Mouse (Mus musculus) kidney, adult 2 months (tissue): Measurements from ENCODE around the gene Rtl4. TPM values are rescaled to one million over a fixed set of nuclear protein-coding genes. Genes with fewer than 3 reads are reported as not detected.
A peak's percentile ranks its signal among the peaks of the same experiment; 100 is the strongest.

Experiments used
- DNase-seq: peaks from one replicate; pipeline ENCODE4 v3.0.0; 2021
- H3K27ac ChIP-seq: fragments of 200-500 bp; 2 replicates; pipeline ENCODE4 v1.5.1; 2012; ENCODE audit warnings: low read depth, low read length, control low read depth, inconsistent platforms; ENCODE audit not compliant: insufficient read depth
- H3K27me3 ChIP-seq: fragments of 200-500 bp; replicated peaks from 2 replicates; pipeline ENCODE4 v1.6.1; 2012; ENCODE audit warnings: mild to moderate bottlenecking, moderate library complexity, low read length, inconsistent platforms; ENCODE audit not compliant: control insufficient read depth, insufficient read depth
- H3K36me3 ChIP-seq: fragments of 200-500 bp; 2 replicates; pipeline ENCODE4 v1.6.1; 2012; ENCODE audit warnings: mild to moderate bottlenecking, moderate library complexity, low read length, inconsistent platforms; ENCODE audit not compliant: control insufficient read depth, insufficient read depth
- H3K4me1 ChIP-seq: fragments of 200-500 bp; 2 replicates; pipeline ENCODE4 v1.6.1; 2011; ENCODE audit warnings: low read length; ENCODE audit not compliant: control insufficient read depth, insufficient read depth
- H3K4me3 ChIP-seq: fragments of 200-500 bp; 2 replicates; pipeline ENCODE4 v1.5.1; 2011; ENCODE audit warnings: mild to moderate bottlenecking, low read depth, low read length, control low read depth; ENCODE audit not compliant: insufficient read depth
- CTCF ChIP-seq: fragments of 200-500 bp; conservative IDR thresholded peaks from 2 replicates; pipeline ENCODE4 v1.5.1; 2011; ENCODE audit warnings: low read depth, mild to moderate bottlenecking, control low read depth, low read length, moderate library complexity, mixed read lengths; ENCODE audit not compliant: insufficient read depth, insufficient read length
- POLR2A ChIP-seq: fragments of 200-500 bp; IDR thresholded peaks from one replicate; pipeline ENCODE4 v1.6.1; 2011; ENCODE audit warnings: low read depth, low read length, control low read depth
- WGBS: fragments of 180-500 bp; shearing (Covaris S2); methylation state at CpG from one replicate; pipeline ENCODE4 v1.1.7; 2018; 5-methylcytosine and 5-hydroxymethylcytosine counted together
- polyA plus RNA-seq: library from polyadenylated mRNA; depleted of rRNA; stranded (reverse); fragments of >200 nt; gene quantifications from 2 replicates; pipeline ENCODE4 v1.2.3, GENCODE M21; 2012; rRNA removed

The Rtl4 gene
- polyA plus RNA-seq, result 0.14 and 0.17 TPM in 2 replicates

DNA sequence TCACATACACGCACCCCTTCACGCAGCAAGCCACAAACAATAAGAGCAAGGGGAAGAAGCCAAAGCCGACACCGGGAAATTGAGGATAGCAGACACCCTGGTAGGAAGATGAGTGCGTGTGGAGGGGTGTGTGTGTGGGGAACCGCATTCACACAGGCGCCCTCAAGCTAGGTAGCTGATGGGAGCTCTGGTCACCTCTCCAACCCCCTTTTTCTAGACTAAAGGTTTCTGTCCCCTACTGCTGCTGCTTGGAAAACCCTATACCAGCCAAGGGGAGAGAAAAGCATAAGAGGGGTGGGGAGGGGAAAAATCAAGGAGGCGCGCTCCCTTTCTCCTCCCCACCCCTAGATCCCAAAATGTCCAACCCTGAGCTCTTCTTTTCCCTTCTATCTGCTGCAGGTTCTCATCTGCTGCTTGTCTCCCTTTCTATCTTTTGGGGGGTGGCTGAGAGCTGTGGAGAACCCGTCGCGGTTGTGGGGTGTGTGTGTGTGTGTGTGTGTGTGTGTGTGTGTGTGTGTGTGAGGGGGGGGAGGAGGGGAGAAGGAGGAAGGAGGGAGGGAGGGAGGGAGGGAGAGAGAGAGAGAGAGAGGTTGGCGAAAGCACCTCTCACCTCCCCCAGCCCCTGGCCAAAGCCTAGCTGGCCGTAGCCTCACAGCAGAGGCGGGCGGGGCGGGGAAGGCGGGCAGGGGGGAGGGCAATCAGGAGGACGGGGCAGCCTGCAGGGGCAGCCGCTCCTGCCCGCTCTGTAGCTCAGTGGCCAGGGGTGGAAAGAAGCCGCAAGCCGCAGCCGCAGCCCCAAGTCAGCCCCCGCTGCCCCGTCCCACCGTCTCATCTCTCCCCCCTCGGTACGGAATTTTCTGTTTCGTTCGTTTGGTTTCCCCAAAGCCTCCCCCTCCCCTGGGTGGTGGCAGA, at the start of gene Rtl4:
TSS of gene Rtl4 (plus strand) at position 701 of the 912 bp plus-strand sequence.
- no peaks in the 10 kb centered on the region; the same call in 1 of the 2 replicates for H3K27me3 ChIP-seq

GRCm38 (mm10) chrX:144644756-144645155, 44.0 kb upstream of the Rtl4 start:
- H3K27me3 ChIP-seq, result no peaks in the 10 kb centered on the region
- no peak for DNase-seq
- no peak overlapping the region for H3K4me3 ChIP-seq
- no peaks in the 10 kb centered on the region for H3K36me3 ChIP-seq
- no peaks in the 10 kb centered on the region for H3K4me1 ChIP-seq
- H3K27ac ChIP-seq, result no peak overlapping the region
- TF ChIP-seq POLR2A (no peak), CTCF (no peak)
- 48% methylated on average over 3 of the region's 3 CpGs for WGBS

More for the DNA sequence above, at the start of gene Rtl4:
- TF ChIP-seq CTCF (no peak), POLR2A (no peak)
- Histone ChIP-seq H3K27ac (no peak within 1 kb of the TSS), H3K36me3 (no peaks in the 10 kb centered on the region), H3K4me1 (no peaks in the 10 kb centered on the region), H3K4me3 (peak within 1 kb of the TSS; percentile 14; the same call in 1 of the 2 replicates)
- WGBS, result 4% methylated on average over 13 of the region's 31 CpGs
- DNase-seq, result no peak

GRCm38 (mm10) chrX:144645394-144645793, 43.3 kb upstream of the Rtl4 start:
- peak; percentile 29 for DNase-seq
- no peak overlapping the region for H3K4me3 ChIP-seq

GRCm38 (mm10) chrX:144652196-144652595, 36.5 kb upstream of the Rtl4 start:
- Histone ChIP-seq H3K27ac (no peak overlapping the region), H3K4me1 (no peaks in the 10 kb centered on the region; the same call in 1 of the 2 replicates), H3K27me3 (no peaks in the 10 kb centered on the region), H3K36me3 (no peaks in the 10 kb centered on the region), H3K4me3 (no peak overlapping the region)
- DNase-seq, result peak; percentile 20
- no peak for TF ChIP-seq CTCF
- 28% methylated on average over 2 of the region's 2 CpGs for WGBS

More at GRCm38 (mm10) chrX:144645394-144645793, 43.3 kb upstream of the Rtl4 start:
- H3K27ac ChIP-seq, result no peak overlapping the region
- no peak for TF ChIP-seq POLR2A
- 0 out of 2 replicates have a peak, but pooled peaks have one; percentile 13 for TF ChIP-seq CTCF
- 25% methylated on average over 1 of the region's 1 CpGs for WGBS
- H3K4me1 ChIP-seq, result no peaks in the 10 kb centered on the region
- no peaks in the 10 kb centered on the region for H3K27me3 ChIP-seq
- H3K36me3 ChIP-seq, result no peaks in the 10 kb centered on the region

GRCm38 (mm10) chrX:144687742-144688141, 965 bp upstream of the Rtl4 start:
- no peaks in the 10 kb centered on the region for H3K4me1 ChIP-seq
- H3K36me3 ChIP-seq, result no peaks in the 10 kb centered on the region
- H3K27me3 ChIP-seq, result no peaks in the 10 kb centered on the region; the same call in 1 of the 2 replicates
- no peak for DNase-seq
- H3K4me3 ChIP-seq, result no peak overlapping the region
- H3K27ac ChIP-seq, result no peak overlapping the region
- WGBS, result 9% methylated on average over 20 of the region's 20 CpGs
- TF ChIP-seq CTCF (no peak), POLR2A (no peak)

DNA sequence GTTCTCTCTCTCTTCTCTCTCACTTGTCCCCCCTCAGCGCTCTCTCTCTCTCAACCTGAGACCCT, 733 bp upstream of the Rtl4 start, which contains the start of gene Trpc5:
TSS of gene Trpc5 (minus strand) at position 39 of the 65 bp plus-strand sequence.
- Histone ChIP-seq H3K4me3 (peak within 1 kb of the TSS; percentile 14; the same call in 1 of the 2 replicates), H3K27me3 (no peaks in the 10 kb centered on the region; the same call in 1 of the 2 replicates), H3K4me1 (no peaks in the 10 kb centered on the region), H3K27ac (no peak within 1 kb of the TSS), H3K36me3 (no peaks in the 10 kb centered on the region)
- WGBS, result 14% methylated on average over 1 of the region's 1 CpGs
- no peak for DNase-seq
- TF ChIP-seq CTCF (no peak), POLR2A (no peak)

DNA sequence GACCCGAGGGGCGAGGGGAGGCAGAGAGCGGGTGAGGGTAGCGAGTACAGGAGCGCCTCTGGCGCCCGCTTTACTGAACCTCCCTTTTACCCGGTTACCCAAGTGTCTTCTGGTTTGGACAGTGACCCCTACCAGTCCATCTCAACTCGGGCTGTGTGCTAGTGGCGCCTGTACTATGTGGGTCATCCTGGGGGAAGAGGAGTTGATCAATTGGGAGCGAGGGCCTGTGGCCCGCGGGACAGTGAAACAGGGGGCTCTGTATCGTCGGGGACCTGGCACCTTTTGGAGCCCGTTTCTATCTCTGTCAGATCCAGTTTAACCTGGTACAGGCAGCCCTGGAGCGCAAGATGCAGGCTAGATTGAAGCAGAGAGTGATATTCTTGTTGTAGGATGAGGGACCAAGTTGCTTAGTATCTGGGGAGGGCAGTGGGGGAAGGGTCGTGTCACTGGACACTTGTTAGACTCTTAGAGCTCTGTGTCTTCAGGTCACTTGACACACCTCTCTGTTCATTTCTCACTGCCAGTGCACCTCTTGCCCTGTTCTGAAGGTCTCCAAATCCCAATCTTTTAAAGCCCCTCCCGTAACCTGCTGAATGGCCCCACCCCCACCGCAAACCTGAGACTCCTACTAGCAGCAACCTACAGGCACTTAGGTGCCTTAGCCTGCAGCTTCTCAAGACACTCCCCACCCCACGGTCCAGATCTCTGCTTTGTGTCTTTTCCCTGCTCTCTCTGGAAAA, 582 bp downstream of the Rtl4 start:
- peak overlapping the region; percentile 14; the same call in 1 of the 2 replicates for H3K4me3 ChIP-seq
- no peaks in the 10 kb centered on the region for H3K4me1 ChIP-seq
- H3K36me3 ChIP-seq, result no peaks in the 10 kb centered on the region
- no peak overlapping the region for H3K27ac ChIP-seq
- TF ChIP-seq POLR2A (no peak), CTCF (no peak)
- no peaks in the 10 kb centered on the region; the same call in 1 of the 2 replicates for H3K27me3 ChIP-seq
- under 1% methylated on average over 21 of the region's 21 CpGs for WGBS
- DNase-seq, result no peak
